In the genomic region with DNA sequence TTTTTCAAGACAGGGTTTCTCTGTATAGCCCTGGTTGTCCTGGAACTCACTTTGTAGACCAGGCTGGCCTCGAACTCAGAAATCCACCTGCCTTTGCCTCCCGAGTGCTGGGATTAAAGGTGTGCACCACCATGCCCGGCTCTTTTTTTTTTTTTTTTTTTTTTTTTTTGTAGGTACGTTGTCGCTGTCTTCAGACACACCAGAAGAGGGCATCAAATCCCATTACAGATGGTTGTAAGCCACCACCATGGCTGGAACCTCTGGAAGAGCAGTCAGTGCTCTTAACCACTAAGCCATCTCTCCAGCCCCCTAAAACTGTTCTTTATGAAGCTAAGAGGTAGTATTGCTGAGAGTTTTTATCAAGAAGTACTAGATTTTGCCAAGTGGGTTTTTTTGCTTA, we compare ENCODE assay signal across 11 mouse cellular contexts. TPM values are rescaled to one million over a fixed set of nuclear protein-coding genes. Genes with fewer than 3 reads are reported as not detected.
"Had no signal": no experiment of that assay in that cellular context is flagged by ENCODE, and none has a peak within 500 bp of the region (broad histone marks: within the 10 kb centered on the region; RNA-seq: fewer than 3 reads in every experiment).

No protein-coding gene starts in this region.

RNA-seq across cellular contexts. Expression of gene Efcab9, which starts 17.0 kb away (rescaled TPM):
- total RNA-seq: left cerebral cortex, postnatal 10 days; liver, adult 2 months; megakaryocyte-erythroid progenitor cell, adult 5-6 weeks; midbrain, postnatal 0 days had no signal
- polyA plus RNA-seq: limb, embryonic 11.5 days; limb, embryonic 15.5 days; liver, adult 2 months; lung, adult 2 months; macrophage; midbrain, embryonic 14.5 days; midbrain, embryonic 15.5 days; midbrain, embryonic 16.5 days; midbrain, postnatal 0 days had no signal
